Mouse (Mus musculus) adrenal gland, adult 8-10 months (tissue): ENCODE results near the gene Foxb2. TPM values are rescaled to one million over a fixed set of nuclear protein-coding genes. Genes with fewer than 3 reads are reported as not detected.
A peak's percentile ranks its signal among the peaks of the same experiment; 100 is the strongest.
"Not testable (repeated sequence)": the region's sequence is repeated elsewhere in the genome, so short reads cannot be mapped to it uniquely, and the experiment has no call there.

Experiments
- DNase-seq: peaks from one replicate; pipeline ENCODE4 v3.0.0; 2022
- total RNA-seq, 4 experiments: library from RNA; stranded (reverse); gene quantifications; 2 replicates each; pipeline ENCODE4 v1.2.4; 2022

The Foxb2 gene
- not detected for total RNA-seq

GRCm38 (mm10) chr19:16873221-16873861 lies at the start of gene Foxb2:
Gene Foxb2 (minus strand): TSS chr19:16873805.
- DNase-seq, result no peak

DNA sequence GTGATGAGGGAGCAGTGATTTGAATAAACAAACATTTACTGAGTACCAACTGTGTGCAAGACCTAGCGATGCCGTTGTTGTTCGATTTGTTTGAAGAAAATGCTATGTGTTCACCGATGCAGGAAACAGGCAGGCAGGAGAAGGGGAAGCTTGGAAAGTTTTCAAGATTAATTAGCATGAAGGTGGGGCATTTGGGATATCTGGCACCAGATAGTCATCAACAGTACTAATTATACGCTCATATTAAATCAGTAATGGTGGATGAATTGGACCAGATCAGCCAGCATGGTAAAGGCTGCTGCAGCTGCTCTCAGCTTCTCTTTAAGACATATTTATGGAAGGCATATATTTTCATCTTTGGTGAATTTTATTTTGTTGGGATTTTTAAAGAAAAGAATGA lies 37.9 kb upstream of the Foxb2 start:
- DNase-seq, result no peak

DNA sequence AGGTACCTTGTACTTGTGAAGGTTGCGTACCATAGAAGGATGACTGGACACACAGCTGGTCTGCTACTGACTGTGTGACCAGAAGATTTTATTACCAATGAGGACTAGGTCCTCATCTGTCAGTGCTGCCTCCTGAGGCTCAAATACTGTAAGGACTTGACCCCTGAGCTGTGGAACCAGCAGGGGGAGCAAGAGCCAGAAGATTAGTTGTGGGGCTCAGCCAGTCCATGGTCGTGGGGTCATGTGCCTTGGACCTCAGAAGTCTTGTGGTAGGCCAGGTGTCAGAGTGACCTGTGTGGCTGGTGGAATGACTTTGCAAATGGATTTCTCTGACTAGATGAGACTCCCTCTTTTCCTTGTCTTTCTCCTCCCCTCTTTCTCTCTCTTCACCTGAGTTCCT lies 29.5 kb upstream of the Foxb2 start:
- DNase-seq, result peak; percentile 29

DNA sequence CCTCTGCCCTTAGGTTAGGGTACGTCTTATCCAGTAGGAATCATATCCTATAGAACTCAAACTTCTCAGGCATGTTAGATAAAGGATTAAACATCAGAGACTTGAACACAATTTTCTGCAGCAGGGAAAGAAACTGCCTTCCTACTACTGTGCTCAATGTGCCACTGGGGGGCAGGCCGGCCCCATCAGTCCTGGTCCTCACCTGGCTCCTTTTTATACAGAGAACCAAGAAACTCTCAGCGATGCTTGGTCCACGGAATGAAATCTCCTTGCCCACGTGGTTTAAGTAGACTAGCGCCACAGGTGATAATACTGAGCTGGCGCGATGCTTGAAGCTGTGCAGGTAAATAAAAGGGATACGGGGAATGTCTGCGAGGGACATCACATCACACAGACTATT lies 26.1 kb upstream of the Foxb2 start:
- DNase-seq, result no peak

- peak; percentile 47 for DNase-seq
Measured at GRCm38 (mm10) chr19:16898576-16898975, 25.0 kb upstream of the Foxb2 start.

DNA sequence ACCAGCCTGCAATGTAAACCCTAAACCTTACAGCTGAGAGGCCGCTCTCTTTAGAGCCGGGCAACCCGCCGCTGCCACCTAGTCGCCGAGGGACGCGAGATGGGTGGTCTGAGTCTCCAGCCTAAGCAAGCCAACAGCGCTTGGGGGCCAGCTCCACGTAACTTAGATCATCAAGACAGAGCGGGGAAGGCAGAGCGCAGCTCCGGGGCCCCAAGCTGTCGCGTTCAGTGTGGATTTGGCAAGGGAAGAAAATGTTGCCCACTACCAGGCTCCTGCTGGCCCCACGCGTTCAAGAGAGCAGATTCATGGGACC lies 2.8 kb upstream of the Foxb2 start:
- no peak for DNase-seq

- DNase-seq, result no peak
Measured at GRCm38 (mm10) chr19:16875631-16876457, 2.2 kb upstream of the Foxb2 start.

DNA sequence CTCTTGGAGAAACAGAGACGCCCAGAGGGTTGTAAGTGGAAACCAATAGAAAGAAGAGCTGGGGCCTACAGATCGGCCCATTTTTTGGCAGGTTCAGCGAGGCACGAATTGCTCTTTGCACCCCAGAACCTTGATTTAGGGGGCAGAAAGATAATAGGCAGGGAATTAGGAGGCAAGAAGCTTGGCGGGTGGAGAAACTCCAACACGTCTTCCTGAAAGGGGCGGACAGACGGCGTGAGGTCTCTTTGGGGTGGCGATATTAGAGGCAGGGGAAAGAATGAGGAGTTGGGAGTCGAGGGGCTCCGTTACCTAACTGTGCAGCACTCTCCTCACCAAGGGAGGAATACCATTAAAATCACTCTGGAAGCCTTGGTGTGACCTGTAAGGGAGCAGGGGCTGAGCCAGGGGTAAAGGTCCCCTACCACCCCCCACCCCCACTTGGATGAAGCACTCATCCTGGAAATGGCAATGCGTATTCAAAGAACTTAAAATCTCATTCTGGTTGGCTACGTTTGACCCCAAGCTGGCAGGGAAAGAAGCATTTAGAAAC lies 1.5 kb upstream of the Foxb2 start:
- DNase-seq, result no peak

DNA sequence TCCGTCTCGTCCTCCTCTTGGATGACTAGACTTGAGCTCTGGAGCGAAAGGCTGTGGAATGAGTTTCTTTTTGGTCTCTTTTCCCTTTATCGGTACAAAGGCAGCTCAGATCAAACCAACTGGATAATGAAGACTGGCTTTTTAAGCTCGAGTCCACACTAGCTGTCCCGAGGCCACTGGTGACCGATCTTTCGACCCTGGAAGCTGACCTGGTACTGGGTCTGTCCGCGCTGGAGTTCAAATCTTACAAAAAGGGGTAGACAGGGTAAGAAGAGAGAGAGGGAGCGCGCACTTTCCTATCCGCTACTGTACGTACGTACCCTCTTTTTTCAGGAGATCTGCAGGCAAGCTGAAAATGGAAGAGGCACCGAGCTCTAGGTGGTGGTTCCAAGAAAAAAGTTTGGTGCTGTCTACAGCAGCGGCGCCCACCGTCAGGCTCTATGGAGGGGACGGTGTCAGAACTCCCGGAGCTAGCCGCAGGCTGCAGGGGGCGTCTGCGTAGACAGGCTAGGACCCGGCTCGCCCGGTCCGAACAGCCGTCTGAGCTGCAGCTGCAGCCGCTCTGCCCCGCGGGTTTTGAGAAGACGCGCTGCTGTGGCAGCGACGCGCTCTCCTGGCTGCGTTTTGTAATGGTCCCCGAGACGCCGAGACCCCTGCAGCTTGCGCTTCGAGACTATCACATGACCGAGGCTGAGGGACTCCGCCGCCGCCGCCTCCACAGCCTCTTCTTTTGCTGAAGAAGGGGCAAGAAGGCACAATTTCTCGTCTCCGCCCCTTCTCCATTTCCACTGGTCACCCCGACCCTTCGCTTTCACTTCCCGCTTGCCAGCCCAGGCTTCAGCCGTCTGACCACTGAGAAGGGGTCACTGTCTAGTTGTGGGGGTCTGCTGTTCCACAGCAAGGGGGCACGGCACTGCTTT lies 597 bp upstream of the Foxb2 start:
- no peak for DNase-seq

GRCm38 (mm10) chr19:16872331-16873180 lies 1.0 kb downstream of the Foxb2 start:
- DNase-seq, result no peak

GRCm38 (mm10) chr19:16871192-16871760 lies 2.3 kb downstream of the Foxb2 start:
- no peak for DNase-seq

- DNase-seq, result no peak
Measured at GRCm38 (mm10) chr19:16870501-16871191, 3.0 kb downstream of the Foxb2 start.

DNA sequence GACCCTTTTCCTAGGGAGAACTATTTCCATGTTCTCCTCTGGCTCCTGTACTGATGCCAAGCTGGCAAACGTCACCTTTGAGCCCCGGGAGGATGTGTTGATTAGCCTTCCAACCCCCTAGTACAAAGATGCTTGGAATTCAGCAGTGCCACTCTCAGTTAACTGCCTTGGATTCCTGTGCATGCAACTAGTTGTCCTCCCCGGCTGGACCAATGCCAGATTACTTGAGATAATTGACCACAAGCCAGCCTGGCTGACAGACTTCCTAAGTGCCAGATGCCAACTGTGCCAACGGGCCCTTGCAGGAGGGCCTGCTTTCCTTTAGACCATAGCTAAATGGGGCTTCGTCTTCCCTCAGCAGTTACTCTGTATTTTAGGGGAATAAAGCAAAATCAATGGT lies 5.1 kb downstream of the Foxb2 start:
- DNase-seq, result no peak

GRCm38 (mm10) chr19:16858646-16859045 lies 15.0 kb downstream of the Foxb2 start:
- DNase-seq, result no peak

- no peak for DNase-seq
Measured at GRCm38 (mm10) chr19:16856752-16857151, 16.9 kb downstream of the Foxb2 start.

DNA sequence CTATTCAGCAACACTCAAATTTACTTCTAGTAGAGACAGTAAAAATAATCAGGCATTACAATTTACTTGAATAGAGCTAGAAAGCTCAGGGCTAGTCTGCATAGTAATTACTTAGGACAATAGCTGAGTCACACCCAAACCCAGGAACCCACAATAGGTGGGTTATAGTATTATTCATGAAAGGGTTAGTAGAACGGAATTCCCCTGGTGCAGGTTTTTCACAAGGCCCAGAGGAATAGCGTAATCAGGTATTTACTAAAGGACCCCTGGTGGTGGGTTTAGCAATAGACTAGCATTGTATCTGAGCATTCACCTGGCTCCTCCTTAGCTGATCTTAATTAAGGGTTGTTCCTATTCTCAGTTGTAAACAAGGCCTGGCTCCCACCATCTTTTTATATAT lies 29.5 kb downstream of the Foxb2 start:
- not testable (repeated sequence) for DNase-seq

GRCm38 (mm10) chr19:16841516-16842249 lies 31.9 kb downstream of the Foxb2 start:
- no peak for DNase-seq

- DNase-seq, result no peak
Measured at GRCm38 (mm10) chr19:16841001-16841400, 32.6 kb downstream of the Foxb2 start.

DNA sequence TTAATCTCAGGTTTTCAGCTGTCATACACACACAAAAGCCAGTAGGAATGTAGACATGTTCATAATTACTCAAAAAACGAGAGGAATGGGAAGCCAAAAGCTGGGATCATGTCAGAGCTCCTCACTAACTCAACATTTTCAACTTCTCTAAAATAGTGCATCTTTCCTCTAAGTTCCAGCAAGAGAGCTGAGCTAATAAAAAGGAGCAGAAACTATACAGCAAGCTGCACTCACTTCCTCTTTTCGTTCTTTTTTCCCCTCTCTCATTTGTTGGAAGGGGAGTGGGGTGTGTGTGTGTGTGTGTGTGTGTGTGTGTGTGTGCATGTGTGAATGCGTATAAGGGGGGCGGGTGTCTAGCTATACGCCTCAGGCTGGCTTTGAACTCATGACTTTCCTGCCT lies 45.9 kb downstream of the Foxb2 start:
- DNase-seq, result no peak

- no peak for DNase-seq
Measured at GRCm38 (mm10) chr19:16825228-16825627, 48.4 kb downstream of the Foxb2 start.
